Mouse (Mus musculus): Measurements from ENCODE around the gene Serpinb9c.
"Not testable (repeated sequence)": the region's sequence is repeated elsewhere in the genome, so short reads cannot be mapped to it uniquely, and the experiment has no call there.

Serpinb9c gene

DNA sequence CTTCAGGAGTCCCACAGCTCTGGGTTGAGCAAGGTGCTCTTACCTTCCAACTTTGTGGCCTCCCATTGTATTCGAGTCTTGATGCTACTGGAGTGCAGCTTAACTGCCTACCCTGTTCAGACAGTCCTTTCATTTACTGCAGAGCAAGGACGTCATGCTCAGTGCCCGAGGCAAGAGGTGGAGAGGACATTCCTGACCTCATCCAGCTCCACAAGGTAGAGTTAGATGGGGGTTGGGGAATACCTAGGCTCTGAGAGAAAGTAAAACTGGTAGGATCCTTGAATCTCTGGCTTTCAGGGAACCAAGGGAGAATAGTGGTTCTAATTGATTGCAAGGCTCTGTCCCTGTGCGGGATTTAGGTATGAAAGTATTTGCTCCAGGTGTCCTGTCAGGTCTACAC lies at the start of gene Serpinb9c:
Gene Serpinb9c (minus strand): TSS at position 101 of the 400 bp plus-strand sequence.
- DNase-seq (ENCODE audit: low spot score), result no peak

DNA sequence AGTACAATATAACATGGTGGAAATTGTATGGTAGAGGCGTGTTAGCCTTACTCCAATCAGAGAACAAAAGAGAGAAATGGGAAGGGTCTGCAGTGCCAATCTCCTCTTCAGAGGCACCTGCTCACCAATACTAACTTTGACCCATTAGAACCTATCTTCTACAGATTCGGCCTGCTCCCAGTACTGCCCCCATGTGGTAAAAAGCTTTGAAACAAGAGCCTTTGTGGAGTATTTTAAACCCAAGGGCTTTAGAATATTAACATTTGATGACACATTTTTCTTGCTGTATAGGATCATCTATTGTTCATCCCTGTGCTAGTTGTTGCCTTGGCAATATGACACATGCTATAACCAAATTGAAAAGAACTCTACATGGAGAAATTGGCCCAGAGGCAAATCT lies 40.2 kb upstream of the Serpinb9c start:
- DNase-seq (ENCODE audit: low spot score), result no peak

DNA sequence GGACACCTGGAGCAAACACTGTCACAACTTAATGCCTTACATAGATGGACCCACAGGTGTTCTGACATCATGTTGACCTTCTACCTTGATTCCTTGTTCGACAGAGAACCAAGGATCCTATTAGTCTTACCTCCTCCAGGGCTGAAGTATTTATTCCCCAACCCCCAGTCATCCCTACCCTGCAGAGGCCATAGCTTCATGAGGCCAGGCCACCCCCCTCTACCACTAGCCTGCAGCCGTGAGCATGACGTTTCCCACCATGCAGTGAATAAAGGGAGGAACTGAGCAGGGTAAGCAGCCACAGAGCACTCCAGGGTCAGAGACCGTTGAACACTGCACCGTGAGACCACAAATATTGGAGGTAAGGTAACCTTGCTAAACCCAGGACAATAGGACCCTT lies 33.1 kb upstream of the Serpinb9c start, which contains the start of gene Serpinb9d:
Gene Serpinb9d (plus strand): TSS at position 301 of the 400 bp plus-strand sequence.
- DNase-seq (ENCODE audit: low spot score), result no peak

DNA sequence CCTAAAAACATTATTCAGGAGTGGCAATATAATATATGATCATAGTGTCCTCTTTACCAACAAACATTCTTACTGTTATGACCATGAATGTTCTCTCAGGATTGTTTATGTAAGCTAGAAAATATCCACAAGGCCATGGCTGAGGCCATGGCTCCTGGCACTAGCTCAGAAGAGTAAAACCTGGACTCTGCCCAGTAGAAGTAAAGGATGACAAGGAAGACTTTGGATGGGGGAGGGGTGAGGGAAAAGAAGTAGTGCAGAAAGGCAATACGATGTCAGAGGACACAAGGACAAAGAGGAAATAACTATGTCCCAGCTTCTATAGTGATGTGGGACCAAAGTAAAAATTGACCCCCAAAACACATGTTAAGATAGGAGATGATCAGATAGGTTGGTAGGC lies 30.9 kb upstream of the Serpinb9c start:
- not testable (repeated sequence) for DNase-seq (ENCODE audit: low spot score)

DNA sequence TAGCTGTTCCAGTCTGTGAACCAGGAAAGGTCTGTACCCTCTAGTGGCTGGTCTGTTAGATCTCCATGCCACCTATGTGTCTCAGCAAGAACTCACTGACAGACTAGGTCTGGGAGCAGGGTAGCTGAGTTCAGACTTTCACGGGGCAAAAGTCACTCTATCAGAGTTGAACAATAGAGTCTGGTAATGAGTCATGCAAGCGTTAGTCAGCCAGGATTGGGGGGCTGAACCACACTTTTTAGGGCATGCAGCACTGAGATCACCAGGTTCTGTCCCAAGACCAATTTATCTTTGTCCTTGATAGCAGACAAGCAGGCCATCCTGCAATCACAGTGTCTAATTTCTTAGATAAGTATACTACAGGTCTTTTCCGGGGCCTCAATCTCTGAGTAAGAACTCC lies 18.1 kb downstream of the Serpinb9c start:
- DNase-seq (ENCODE audit: low spot score), result no peak

DNA sequence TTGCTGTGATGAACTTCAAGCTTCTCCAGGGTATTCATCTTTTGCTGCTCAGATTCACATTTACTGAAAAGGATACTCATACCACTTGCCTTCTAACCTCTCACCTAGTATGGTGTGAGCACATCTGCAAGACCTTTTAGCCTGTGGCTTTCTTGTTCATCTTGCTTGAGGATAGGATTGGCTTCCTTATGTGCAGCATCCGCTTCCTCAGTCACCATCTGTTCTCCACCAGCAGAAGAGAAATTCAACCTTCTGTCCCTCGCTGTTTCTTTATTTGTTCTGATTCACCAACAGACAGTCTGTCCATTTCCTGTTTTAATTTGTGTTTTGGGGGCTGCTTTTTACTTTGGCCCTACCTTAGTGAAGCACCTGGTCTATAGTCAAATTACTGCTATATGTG lies 21.8 kb downstream of the Serpinb9c start:
- DNase-seq (ENCODE audit: low spot score), result no peak

DNA sequence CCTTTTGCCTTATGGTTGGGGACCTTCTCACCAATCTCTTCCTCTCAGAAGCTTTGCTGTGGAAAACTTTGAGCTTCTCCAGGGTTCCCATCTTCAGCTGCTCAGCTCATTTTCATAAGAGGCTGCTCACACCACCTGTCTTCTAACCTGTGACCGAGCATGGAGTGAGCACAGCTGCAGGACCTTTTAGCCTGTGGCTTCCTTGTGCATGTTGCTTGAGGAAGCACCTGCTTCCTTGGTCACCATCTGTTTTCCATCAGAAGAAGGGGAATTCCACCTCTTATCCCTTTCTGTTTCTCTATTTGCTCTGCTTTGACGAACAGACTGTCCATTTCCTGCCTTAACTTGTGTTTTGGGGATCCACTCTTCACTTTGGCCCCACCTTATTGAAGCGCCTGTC lies 46.5 kb downstream of the Serpinb9c start:
- no peak for DNase-seq (ENCODE audit: low spot score)

DNA sequence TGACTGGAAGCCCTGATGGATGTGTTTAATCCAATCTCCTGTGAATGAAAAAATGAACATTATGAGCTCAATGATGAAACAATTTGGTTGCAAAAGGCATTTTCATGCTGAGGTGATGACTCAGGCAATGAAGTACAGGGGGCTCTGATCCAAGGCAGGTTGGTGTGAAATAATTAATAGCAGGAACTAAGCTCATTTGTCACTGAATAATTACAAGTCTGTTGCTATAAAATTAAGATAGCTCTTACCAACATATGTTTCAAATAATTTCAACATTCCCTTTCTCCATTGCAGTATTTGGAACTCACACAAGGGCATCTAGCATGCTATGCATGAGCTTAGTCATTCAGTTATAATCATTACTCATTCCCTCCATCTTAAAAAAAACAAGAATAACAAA lies 53.9 kb downstream of the Serpinb9c start:
- DNase-seq (ENCODE audit: low spot score), result no peak

All from embryo, embryonic 10.5 days (tissue).